Mouse (Mus musculus) E14TG2a.4 (cell line): ENCODE data around the gene Abi1.
A peak's percentile ranks its signal among the peaks of the same experiment; 100 is the strongest.
"Not testable (repeated sequence)": the region's sequence is repeated elsewhere in the genome, so short reads cannot be mapped to it uniquely, and the experiment has no call there.

ENCODE experiments used
- H3K27me3 ChIP-seq: 2 replicates; pipeline ENCODE4 v1.6.1; 2014; ENCODE audit warnings: low read length, control low read depth; ENCODE audit not compliant: insufficient read depth
- H3K36me3 ChIP-seq: 2 replicates; pipeline ENCODE4 v1.6.1; 2014; ENCODE audit warnings: low read length, control low read depth; ENCODE audit not compliant: insufficient read depth
- H3K4me1 ChIP-seq: replicated peaks from 2 replicates; pipeline ENCODE4 v1.6.1; 2014; ENCODE audit warnings: low read depth, low read length, control low read depth
- H3K4me3 ChIP-seq: replicated peaks from 2 replicates; pipeline ENCODE4 v1.5.1; 2014; ENCODE audit warnings: mild to moderate bottlenecking, low read length
- H3K9me3 ChIP-seq: 2 replicates; pipeline ENCODE4 v1.6.1; 2014; ENCODE audit warnings: low read length, control low read depth
- CTCF ChIP-seq: conservative IDR thresholded peaks from 2 replicates; pipeline ENCODE4 v1.5.1; 2014; ENCODE audit warnings: low read length
- NANOG ChIP-seq: IDR thresholded peaks from 2 replicates; pipeline ENCODE4 v1.6.1; 2014; ENCODE audit warnings: borderline replicate concordance, low read length, mixed read lengths
- POU5F1 ChIP-seq: IDR thresholded peaks from 2 replicates; pipeline ENCODE4 v1.6.1; 2014; ENCODE audit warnings: low read length, borderline replicate concordance

Gene Abi1

GRCm38 (mm10) chr2:22962242-22962641 lies 77.8 kb downstream of the Abi1 start:
- Histone ChIP-seq H3K4me3 (no peak overlapping the region), H3K9me3 (no peaks in the 10 kb centered on the region), H3K36me3 (0 out of 2 replicates have a peak, but pooled peaks cover 4% of the 10 kb centered on the region), H3K27me3 (no peaks in the 10 kb centered on the region), H3K4me1 (peaks cover 17% of the 10 kb centered on the region)
- TF ChIP-seq POU5F1 (no peak), NANOG (no peak), CTCF (no peak)

- H3K27me3 ChIP-seq = no peaks in the 10 kb centered on the region
- peaks cover 22% of the 10 kb centered on the region for H3K4me1 ChIP-seq
- H3K36me3 ChIP-seq = 0 out of 2 replicates have a peak, but pooled peaks cover 4% of the 10 kb centered on the region
- TF ChIP-seq NANOG = no peak
- TF ChIP-seq POU5F1 = no peak
- peak; percentile 28 for TF ChIP-seq CTCF
- H3K9me3 ChIP-seq = no peaks in the 10 kb centered on the region
- no peak overlapping the region for H3K4me3 ChIP-seq
Measured at GRCm38 (mm10) chr2:22961681-22962080, 78.4 kb downstream of the Abi1 start.

- peaks cover 25% of the 10 kb centered on the region for H3K4me1 ChIP-seq
- H3K27me3 ChIP-seq = no peaks in the 10 kb centered on the region
- no peaks in the 10 kb centered on the region for H3K9me3 ChIP-seq
- H3K36me3 ChIP-seq = 0 out of 2 replicates have a peak, but pooled peaks cover 8% of the 10 kb centered on the region
- TF ChIP-seq CTCF (no peak), POU5F1 (no peak), NANOG (no peak)
- no peak overlapping the region for H3K4me3 ChIP-seq
Measured at GRCm38 (mm10) chr2:22957415-22957814, 82.6 kb downstream of the Abi1 start.

GRCm38 (mm10) chr2:22955914-22956313 lies 84.1 kb downstream of the Abi1 start:
- Histone ChIP-seq H3K9me3 (no peaks in the 10 kb centered on the region), H3K36me3 (0 out of 2 replicates have a peak, but pooled peaks cover 8% of the 10 kb centered on the region), H3K27me3 (no peaks in the 10 kb centered on the region), H3K4me3 (no peak overlapping the region), H3K4me1 (peaks cover 25% of the 10 kb centered on the region)
- TF ChIP-seq NANOG (no peak), CTCF (no peak), POU5F1 (no peak)

- Histone ChIP-seq H3K9me3 (no peaks in the 10 kb centered on the region), H3K4me3 (no peak overlapping the region), H3K4me1 (peaks cover 25% of the 10 kb centered on the region), H3K27me3 (no peaks in the 10 kb centered on the region), H3K36me3 (0 out of 2 replicates have a peak, but pooled peaks cover 8% of the 10 kb centered on the region)
- TF ChIP-seq POU5F1 (no peak), NANOG (no peak), CTCF (no peak)
Measured at GRCm38 (mm10) chr2:22954278-22954677, 85.8 kb downstream of the Abi1 start.

GRCm38 (mm10) chr2:22949956-22950355 lies 90.1 kb downstream of the Abi1 start:
- TF ChIP-seq CTCF (no peak), NANOG (no peak), POU5F1 (no peak)
- H3K4me3 ChIP-seq = no peak overlapping the region
- peaks cover 16% of the 10 kb centered on the region; the same call in 1 of the 2 replicates for H3K36me3 ChIP-seq
- H3K4me1 ChIP-seq = no peaks in the 10 kb centered on the region
- H3K9me3 ChIP-seq = no peaks in the 10 kb centered on the region
- no peaks in the 10 kb centered on the region for H3K27me3 ChIP-seq

- H3K9me3 ChIP-seq = no peaks in the 10 kb centered on the region
- no peaks in the 10 kb centered on the region for H3K4me1 ChIP-seq
- TF ChIP-seq POU5F1 (no peak), NANOG (no peak), CTCF (no peak)
- H3K36me3 ChIP-seq = peaks cover 94% of the 10 kb centered on the region
- no peak overlapping the region for H3K4me3 ChIP-seq
- H3K27me3 ChIP-seq = no peaks in the 10 kb centered on the region
Measured at GRCm38 (mm10) chr2:22933556-22933955, 106.5 kb downstream of the Abi1 start.

GRCm38 (mm10) chr2:22928259-22928658 lies 111.8 kb downstream of the Abi1 start:
- peaks cover 59% of the 10 kb centered on the region for H3K36me3 ChIP-seq
- TF ChIP-seq CTCF = no peak
- no peak for TF ChIP-seq POU5F1
- no peak for TF ChIP-seq NANOG
- no peak overlapping the region for H3K4me3 ChIP-seq
- no peaks in the 10 kb centered on the region for H3K4me1 ChIP-seq
- H3K9me3 ChIP-seq = no peaks in the 10 kb centered on the region
- H3K27me3 ChIP-seq = no peaks in the 10 kb centered on the region

GRCm38 (mm10) chr2:22925911-22926310 lies 114.1 kb downstream of the Abi1 start:
- H3K9me3 ChIP-seq, H3K4me3 ChIP-seq, H3K4me1 ChIP-seq, H3K27me3 ChIP-seq: not testable (repeated sequence)
- peaks cover 42% of the 10 kb centered on the region for H3K36me3 ChIP-seq

- Histone ChIP-seq H3K4me3 (no peak overlapping the region), H3K36me3 (peaks cover 73% of the 10 kb centered on the region), H3K4me1 (no peaks in the 10 kb centered on the region), H3K27me3 (no peaks in the 10 kb centered on the region), H3K9me3 (no peaks in the 10 kb centered on the region)
- TF ChIP-seq CTCF = no peak
- no peak for TF ChIP-seq NANOG
- no peak for TF ChIP-seq POU5F1
Measured at GRCm38 (mm10) chr2:22918651-22919050, 121.4 kb downstream of the Abi1 start.
